Mouse (Mus musculus) retina, adult 2 months (tissue): ENCODE results near the gene Sh3bp2.

Source experiments
- DNase-seq: peaks from one replicate; pipeline ENCODE4 v3.0.0-alpha.2; 2012; ENCODE audit warnings: low read depth, low spot score

Gene Sh3bp2

GRCm38 (mm10) chr5:34525663-34526476 lies at the start of gene Sh3bp2:
Gene Sh3bp2, plus strand, starts transcription at chr5:34525838.
- DNase-seq: peak; percentile 57

GRCm38 (mm10) chr5:34480926-34481325 lies 44.7 kb upstream of the Sh3bp2 start:
- no peak for DNase-seq

GRCm38 (mm10) chr5:34485731-34486130 lies 39.9 kb upstream of the Sh3bp2 start:
- DNase-seq: no peak

- no peak for DNase-seq
These were observed 38.1 kb upstream of the Sh3bp2 start for GRCm38 (mm10) chr5:34487320-34488090.

- no peak for DNase-seq
These were observed 36.8 kb upstream of the Sh3bp2 start for GRCm38 (mm10) chr5:34488741-34489417.

GRCm38 (mm10) chr5:34489418-34489787 lies 36.2 kb upstream of the Sh3bp2 start:
- no peak for DNase-seq

- DNase-seq: no peak
These were observed 28.9 kb upstream of the Sh3bp2 start for GRCm38 (mm10) chr5:34496745-34497144.

GRCm38 (mm10) chr5:34500886-34501285 lies 24.8 kb upstream of the Sh3bp2 start:
- DNase-seq: no peak

- DNase-seq: no peak
These were observed 24.1 kb upstream of the Sh3bp2 start for GRCm38 (mm10) chr5:34501588-34501987.

- no peak for DNase-seq
These were observed 23.2 kb upstream of the Sh3bp2 start for GRCm38 (mm10) chr5:34502411-34502810.

- no peak for DNase-seq
These were observed 22.8 kb upstream of the Sh3bp2 start for GRCm38 (mm10) chr5:34502821-34503220.

- DNase-seq: no peak
These were observed 13.2 kb upstream of the Sh3bp2 start for GRCm38 (mm10) chr5:34512486-34512885.

GRCm38 (mm10) chr5:34513466-34514217 lies 12.0 kb upstream of the Sh3bp2 start, which contains the start of gene Tnip2:
Gene Tnip2, minus strand, starts transcription at chr5:34513991.
- DNase-seq: peak; percentile 78

GRCm38 (mm10) chr5:34514218-34514566 lies 11.4 kb upstream of the Sh3bp2 start:
- no peak for DNase-seq

GRCm38 (mm10) chr5:34515096-34515495 lies 10.5 kb upstream of the Sh3bp2 start:
- no peak for DNase-seq

GRCm38 (mm10) chr5:34517913-34518312 lies 7.7 kb upstream of the Sh3bp2 start:
- DNase-seq: peak; percentile 34

- DNase-seq: no peak
These were observed 6.2 kb upstream of the Sh3bp2 start for GRCm38 (mm10) chr5:34519389-34519910.

- DNase-seq: no peak
These were observed 5.0 kb upstream of the Sh3bp2 start for GRCm38 (mm10) chr5:34520458-34521209.

GRCm38 (mm10) chr5:34521337-34521736 lies 4.3 kb upstream of the Sh3bp2 start:
- DNase-seq: no peak

- no peak for DNase-seq
These were observed 1.6 kb upstream of the Sh3bp2 start for GRCm38 (mm10) chr5:34523958-34524485.
